Mouse (Mus musculus) B cell, adult (primary cell): ENCODE measurements around the gene Vmn2r78. TPM values are rescaled to one million over a fixed set of nuclear protein-coding genes. Genes with fewer than 3 reads are reported as not detected.

ENCODE experiments used
- total RNA-seq: library from RNA; stranded (reverse); gene quantifications from 4 replicates; pipeline ENCODE4 v1.2.4, GENCODE M21; 2023; ENCODE audit not compliant: inconsistent age

Vmn2r78 gene
- not detected in 4 replicates for total RNA-seq

DNA sequence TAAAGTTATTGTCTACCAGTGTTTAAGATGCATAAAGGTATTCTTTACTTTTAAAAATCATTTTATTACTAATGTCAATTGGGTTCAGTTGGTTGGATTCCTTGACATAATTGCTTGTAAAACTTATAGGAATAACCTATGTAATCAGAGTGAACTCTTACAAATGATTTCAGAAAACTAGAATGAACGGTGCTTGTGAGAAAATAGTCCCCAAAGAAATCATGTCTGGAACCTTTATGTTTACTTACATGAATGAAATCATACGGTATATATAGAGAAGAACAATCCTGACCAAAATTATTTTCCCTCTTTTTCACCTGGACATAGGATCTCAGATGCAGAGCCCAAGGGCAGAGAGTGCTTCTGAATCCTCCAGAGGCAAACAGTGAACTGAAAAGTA is at the start of gene Vmn2r78:
Gene Vmn2r78 (plus strand): TSS at position 301 of the 400 bp plus-strand sequence.

DNA sequence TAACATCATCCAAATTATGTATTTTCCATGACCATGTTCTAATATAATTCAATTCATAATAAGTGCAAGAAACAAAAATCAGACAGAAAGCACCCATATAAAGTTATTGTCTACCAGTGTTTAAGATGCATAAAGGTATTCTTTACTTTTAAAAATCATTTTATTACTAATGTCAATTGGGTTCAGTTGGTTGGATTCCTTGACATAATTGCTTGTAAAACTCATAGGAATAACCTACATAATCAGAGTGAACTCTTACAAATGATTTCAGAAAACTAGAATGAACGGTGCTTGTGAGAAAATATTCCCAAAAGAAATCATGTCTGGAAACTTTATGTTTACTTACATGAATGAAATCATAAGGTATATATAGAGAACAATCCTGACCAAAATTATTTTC is 80.9 kb downstream of the Vmn2r78 start, which contains the start of gene Vmn2r79:
Gene Vmn2r79 (plus strand): TSS at position 301 of the 400 bp plus-strand sequence.

Other genes with a start within 250 kb of the Vmn2r78 start
- not detected in 4 replicates for gene Olfr292, start 226.8 kb upstream of the Vmn2r78 start, total RNA-seq
- not detected in 4 replicates for gene Folh1, start 139.2 kb upstream of the Vmn2r78 start, total RNA-seq
- gene Vmn2r77, start 120.1 kb upstream of the Vmn2r78 start, total RNA-seq: not detected in 4 replicates
- 0.09 TPM in 1 of 4 replicates, not detected in the others for gene Vmn2r79, start 81.0 kb downstream of the Vmn2r78 start, total RNA-seq